Mouse (Mus musculus) kidney, adult 2 months (tissue): ENCODE results near the gene Gm9857.

Source experiments
- CTCF ChIP-seq: fragments of 200-500 bp; conservative IDR thresholded peaks from 2 replicates; pipeline ENCODE4 v1.5.1; 2011; ENCODE audit warnings: low read depth, mild to moderate bottlenecking, control low read depth, low read length, moderate library complexity, mixed read lengths; ENCODE audit not compliant: insufficient read depth, insufficient read length
- POLR2A ChIP-seq: fragments of 200-500 bp; IDR thresholded peaks from one replicate; pipeline ENCODE4 v1.6.1; 2011; ENCODE audit warnings: low read depth, low read length, control low read depth

DNA sequence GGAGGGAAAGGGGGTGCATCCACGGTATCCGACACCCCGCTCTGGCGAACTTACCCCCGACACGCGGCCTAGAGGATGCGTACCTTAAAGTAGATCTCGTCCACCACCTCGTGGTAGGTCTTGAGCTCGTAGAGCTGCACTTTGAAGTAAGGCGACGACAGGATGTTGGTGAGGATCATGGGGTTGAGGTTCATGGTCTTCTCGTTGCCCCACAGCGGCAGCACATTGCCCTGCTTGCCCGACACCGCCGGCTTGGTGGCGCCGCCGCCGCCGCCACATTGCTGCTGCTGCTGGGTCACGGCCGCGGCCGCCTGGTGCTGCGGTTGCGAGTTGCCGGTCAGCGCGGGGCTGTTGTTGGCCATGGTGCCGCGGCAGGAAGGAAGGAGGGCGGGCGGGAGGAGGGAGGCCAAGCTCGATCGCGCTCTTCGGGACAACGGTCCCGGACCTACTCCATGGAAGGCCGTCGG, 29.1 kb downstream of the Gm9857 start:
- no peak for TF ChIP-seq POLR2A
- peak; percentile 44 for TF ChIP-seq CTCF
